Mouse (Mus musculus): Measurements from ENCODE around the gene Gm8127.
"Not testable (repeated sequence)": the region's sequence is repeated elsewhere in the genome, so short reads cannot be mapped to it uniquely, and the experiment has no call there.

- not testable (repeated sequence) for TF ChIP-seq POLR2A (IDR thresholded peaks at IDR 0.05; ENCODE audit: borderline replicate concordance, low read depth, low read length); CTCF (IDR thresholded peaks at IDR 0.05; ENCODE audit: low read depth, low read length)
These were observed 44.0 kb upstream of the Gm8127 start for GRCm38 (mm10) chr14:43337646-43338045.

All from bone marrow macrophage, adult 2 months (primary cell).